Mouse (Mus musculus): ENCODE data around the gene Rbfox3. TPM values are rescaled to one million over a fixed set of nuclear protein-coding genes. Genes with fewer than 3 reads are reported as not detected.

Gene Rbfox3
- polyA plus RNA-seq, 1 experiment from 2014 or later, result 0.09 TPM

Small RNAs within 50 kb of the gene (microRNA-seq; reads per million reads assigned to microRNA genes)
- gene Gm25040, result not detected

Other genes with a start within 250 kb of the Rbfox3 start
- gene Enpp7, start 76.6 kb upstream of the Rbfox3 start, polyA plus RNA-seq (2015; fragmentation: Nextera tagmentation; extraction: Ambion mirVana), result 0.12 TPM in 1 of 2 replicates, not detected in the other
- gene Cbx2, start 111.4 kb upstream of the Rbfox3 start, polyA plus RNA-seq (2015; fragmentation: Nextera tagmentation; extraction: Ambion mirVana), result 15.0 and 15.3 TPM in 2 replicates
- gene Cbx8, start 129.4 kb upstream of the Rbfox3 start, polyA plus RNA-seq (2015; fragmentation: Nextera tagmentation; extraction: Ambion mirVana), result 7.0 and 7.5 TPM in 2 replicates
- gene Cbx4, start 174.6 kb upstream of the Rbfox3 start, polyA plus RNA-seq (2015; fragmentation: Nextera tagmentation; extraction: Ambion mirVana), result 11.5 and 12.6 TPM in 2 replicates

Measured in heart, embryonic 16.5 days (tissue).